Mouse (Mus musculus): ENCODE data around the gene Retsat.

GRCm38 (mm10) chr6:72550503-72551100 is 47.7 kb upstream of the Retsat start:
- TF ChIP-seq CTCF (IDR thresholded peaks at IDR 0.05; ENCODE audit: low read depth) = no peak
- no peak for TF ChIP-seq EP300 (IDR thresholded peaks at IDR 0.05; ENCODE audit: low read depth)
